Mouse (Mus musculus) ES-E14 (cell line): ENCODE results near the gene Syt12. TPM values are rescaled to one million over a fixed set of nuclear protein-coding genes. Genes with fewer than 3 reads are reported as not detected.

Experiments
- DNase-seq: peaks from one replicate; pipeline ENCODE4 v3.0.0-alpha.2; 2013; ENCODE audit warnings: low read depth, low spot score
- H3K27ac ChIP-seq: 2 replicates; pipeline ENCODE4 v1.5.1; 2012; ENCODE audit warnings: low read depth, mild to moderate bottlenecking, low read length, moderate library complexity, mixed read lengths; ENCODE audit not compliant: poor library complexity, insufficient read depth, severe bottlenecking
- H3K36me3 ChIP-seq: 2 replicates; pipeline ENCODE4 v1.6.1; 2012; ENCODE audit warnings: mild to moderate bottlenecking, low read length, moderate library complexity, mixed read lengths; ENCODE audit not compliant: control insufficient read depth, poor library complexity, insufficient read depth, severe bottlenecking
- H3K4me1 ChIP-seq, 2 experiments: fragments of 150-350 bp in 1 of 2; sonication (generic) in 1 of 2; 2 replicates each; pipeline ENCODE4 v1.6.1; 2012; ENCODE audit warnings: low read length in 2 of 2, mild to moderate bottlenecking in 1 of 2, mixed read lengths in 1 of 2; ENCODE audit not compliant: control insufficient read depth in 2 of 2, insufficient read depth in 2 of 2, poor library complexity in 1 of 2
- H3K4me3 ChIP-seq, 2 experiments: fragments of 150-350 bp in 1 of 2; sonication (generic) in 1 of 2; 2 replicates each; pipeline ENCODE4 v1.5.1; 2012; ENCODE audit warnings: low read length in 2 of 2, low read depth in 1 of 2, mild to moderate bottlenecking in 1 of 2, mixed read lengths in 1 of 2; ENCODE audit not compliant: insufficient read depth in 1 of 2, poor library complexity in 1 of 2, severe bottlenecking in 1 of 2
- H3K9ac ChIP-seq: 2 replicates; pipeline ENCODE4 v1.6.1; 2012; ENCODE audit warnings: low read depth, mild to moderate bottlenecking, low read length, mixed read lengths; ENCODE audit not compliant: poor library complexity, insufficient read depth, severe bottlenecking
- H3K9me3 ChIP-seq: fragments of 150-350 bp; sonication (generic); 2 replicates; pipeline ENCODE4 v1.6.1; 2012; ENCODE audit warnings: low read depth, mild to moderate bottlenecking, low read length; ENCODE audit not compliant: control insufficient read depth, insufficient read depth
- CHD2 ChIP-seq: IDR thresholded peaks from 2 replicates; pipeline ENCODE4 v1.6.1; 2014; ENCODE audit warnings: mild to moderate bottlenecking, low read depth, low read length, inconsistent platforms
- HCFC1 ChIP-seq: IDR thresholded peaks from 2 replicates; pipeline ENCODE4 v1.6.1; 2012; ENCODE audit warnings: low read length, inconsistent platforms, borderline replicate concordance; ENCODE audit not compliant: insufficient read depth
- MAFK ChIP-seq: IDR thresholded peaks from 2 replicates; pipeline ENCODE4 v1.6.1; 2014; ENCODE audit warnings: mild to moderate bottlenecking, low read depth, low read length, inconsistent platforms; ENCODE audit not compliant: insufficient read depth
- ZC3H11A ChIP-seq: IDR thresholded peaks from 2 replicates; pipeline ENCODE4 v1.6.1; 2012; ENCODE audit warnings: low read depth, mild to moderate bottlenecking, inconsistent platforms, low read length, borderline replicate concordance
- ZNF384 ChIP-seq: IDR thresholded peaks from 2 replicates; pipeline ENCODE4 v1.6.1; 2012; ENCODE audit warnings: low read depth, low read length, inconsistent platforms
- in situ Hi-C, 2 experiments: fragments of 600-800 bp; cut with MboI; formaldehyde crosslinking; loops; one replicate each; pipeline ENCODE4 v1.15.1; 2025; ENCODE audit warnings: low sequenced_read_pairs in 2 of 2, inconsistent platforms in 1 of 2; ENCODE audit not compliant: unreplicated experiment in 2 of 2
- total RNA-seq: library from RNA; depleted of rRNA; stranded (reverse); fragments of 300-350 nt; gene quantifications from 2 replicates; pipeline ENCODE4 v1.2.3, GENCODE M21; 2012

The Syt12 gene
- total RNA-seq, 1 experiment, result 0.58 TPM

DNA sequence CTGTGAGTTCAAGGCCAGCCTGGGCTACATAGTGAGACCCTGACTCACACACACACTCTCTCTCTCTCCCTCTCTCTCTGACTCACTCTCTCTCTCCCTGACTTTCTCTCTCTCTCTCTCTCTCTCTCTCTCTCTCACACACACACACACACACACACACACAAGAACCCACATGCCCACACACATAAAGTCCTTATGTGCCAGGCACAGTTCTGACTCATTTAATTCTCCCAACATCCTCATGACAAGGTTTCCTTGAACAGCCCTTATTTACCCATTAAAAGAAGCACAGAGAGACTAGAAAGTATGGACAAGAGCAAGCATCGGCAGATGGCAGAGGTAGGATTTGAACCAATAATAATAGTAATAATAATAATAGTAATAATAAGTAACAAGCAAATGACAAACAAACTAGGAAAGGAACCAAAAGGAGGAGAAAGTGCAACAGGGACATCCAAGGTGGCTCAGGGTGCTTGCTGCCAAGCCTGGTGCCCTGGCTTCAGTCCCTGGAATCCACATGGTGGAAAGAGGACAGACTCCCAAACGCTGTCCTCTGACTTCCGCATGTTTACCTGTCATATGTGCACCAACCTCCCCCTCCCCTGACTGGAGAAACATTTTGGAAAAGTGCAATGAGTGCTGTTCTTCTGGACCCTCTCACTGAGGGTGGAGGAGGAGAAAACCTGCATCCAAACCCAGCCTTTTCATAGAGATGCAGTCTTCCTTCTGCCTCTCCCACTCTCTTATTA lies 5.0 kb upstream of the Syt12 start:
- H3K36me3 ChIP-seq, result no peaks in the 10 kb centered on the region
- no peak overlapping the region for H3K27ac ChIP-seq
- DNase-seq, result no peak
- H3K4me3 ChIP-seq, result no peak overlapping the region
- H3K4me1 ChIP-seq, result no peaks in the 10 kb centered on the region
- no peaks in the 10 kb centered on the region for H3K9me3 ChIP-seq
- in situ Hi-C loops, result no loop called here
- no peak overlapping the region for H3K9ac ChIP-seq
- TF ChIP-seq ZC3H11A (no peak), CHD2 (no peak), MAFK (no peak), HCFC1 (no peak), ZNF384 (no peak)

DNA sequence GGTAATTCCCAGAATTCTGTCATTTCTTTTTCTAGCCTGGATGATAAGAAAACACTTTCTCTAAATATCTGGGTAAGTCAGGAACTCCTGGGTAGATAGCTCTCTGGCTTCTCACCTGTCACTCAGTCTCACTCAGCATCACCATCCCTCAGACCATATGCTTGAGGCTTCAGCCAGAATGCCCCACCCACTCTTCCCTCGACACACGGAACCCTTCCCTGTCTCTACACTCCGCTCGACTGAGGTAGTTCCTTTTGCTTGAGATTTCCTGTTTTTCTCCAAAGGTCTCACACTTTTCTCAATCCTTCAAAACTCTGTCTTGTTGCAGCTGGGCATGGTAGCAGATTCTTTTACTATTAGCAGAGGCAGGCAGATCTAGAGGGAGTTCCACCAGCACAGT lies 4.1 kb upstream of the Syt12 start:
- Histone ChIP-seq H3K9me3 (no peaks in the 10 kb centered on the region), H3K4me1 (peaks cover 0 to 2% of the 10 kb centered on the region in 2 experiments; a peak in 1 of 4 replicates), H3K27ac (no peak overlapping the region), H3K4me3 (no peak overlapping the region), H3K9ac (no peak overlapping the region), H3K36me3 (no peaks in the 10 kb centered on the region)
- in situ Hi-C loops, result no loop called here
- DNase-seq, result no peak
- TF ChIP-seq HCFC1, result no peak
- no peak for TF ChIP-seq ZNF384
- TF ChIP-seq MAFK, result no peak
- no peak for TF ChIP-seq ZC3H11A
- no peak for TF ChIP-seq CHD2

DNA sequence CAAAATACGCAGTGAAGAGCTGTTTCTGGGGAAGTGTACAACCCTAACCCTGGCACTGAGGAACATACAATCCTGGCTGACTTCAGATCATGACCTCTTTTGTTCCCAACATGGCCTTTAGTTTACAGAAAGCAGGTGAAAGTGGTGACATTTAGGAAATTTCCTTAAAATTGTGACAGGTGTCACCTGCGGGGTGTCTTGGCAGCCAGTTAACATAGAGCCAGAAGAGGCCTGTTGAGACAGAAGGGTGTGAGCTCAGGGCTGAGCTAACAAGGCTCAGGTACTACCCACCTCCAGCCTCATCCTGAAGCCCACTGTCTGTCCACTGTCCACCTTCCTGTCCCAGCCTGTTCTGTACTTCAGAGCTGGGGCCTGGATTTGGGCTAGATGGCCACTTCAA lies 2.8 kb upstream of the Syt12 start:
- H3K27ac ChIP-seq, result no peak overlapping the region
- in situ Hi-C loops, result no loop called here
- H3K9ac ChIP-seq, result no peak overlapping the region
- peaks cover 0 to 2% of the 10 kb centered on the region in 2 experiments; a peak in 1 of 4 replicates for H3K4me1 ChIP-seq
- no peak overlapping the region for H3K4me3 ChIP-seq
- TF ChIP-seq ZNF384, result no peak
- no peak for TF ChIP-seq MAFK
- TF ChIP-seq ZC3H11A, result no peak
- no peak for TF ChIP-seq HCFC1
- TF ChIP-seq CHD2, result no peak
- H3K9me3 ChIP-seq, result no peaks in the 10 kb centered on the region
- H3K36me3 ChIP-seq, result no peaks in the 10 kb centered on the region
- no peak for DNase-seq

DNA sequence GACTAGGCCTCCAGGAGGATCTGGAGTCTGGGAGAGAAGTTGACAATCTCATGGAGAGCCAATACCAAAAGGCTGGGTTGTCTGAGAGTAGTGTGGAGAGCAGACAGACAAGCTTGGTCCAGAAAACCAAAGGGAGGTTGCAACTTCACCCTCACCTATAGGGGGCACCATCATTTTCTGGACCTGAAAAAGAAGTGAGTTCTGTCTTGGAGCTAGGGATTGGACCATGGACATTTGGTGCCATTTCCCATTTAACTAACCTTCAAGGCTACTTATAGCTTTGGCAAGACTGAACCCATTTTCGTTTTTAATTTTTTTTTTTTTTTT lies 906 bp upstream of the Syt12 start:
- H3K9ac ChIP-seq, result no peak overlapping the region
- peak; percentile 60 for DNase-seq
- H3K4me3 ChIP-seq, result no peak overlapping the region
- TF ChIP-seq CHD2 (no peak), ZNF384 (0 out of 2 replicates have a peak, but pooled peaks have one; percentile 59)
- H3K27ac ChIP-seq, result no peak overlapping the region
- in situ Hi-C loops, result no loop called here
- H3K9me3 ChIP-seq, result no peaks in the 10 kb centered on the region
- peaks cover 0 to 2% of the 10 kb centered on the region in 2 experiments; a peak in 1 of 4 replicates for H3K4me1 ChIP-seq
- H3K36me3 ChIP-seq, result no peaks in the 10 kb centered on the region

DNA sequence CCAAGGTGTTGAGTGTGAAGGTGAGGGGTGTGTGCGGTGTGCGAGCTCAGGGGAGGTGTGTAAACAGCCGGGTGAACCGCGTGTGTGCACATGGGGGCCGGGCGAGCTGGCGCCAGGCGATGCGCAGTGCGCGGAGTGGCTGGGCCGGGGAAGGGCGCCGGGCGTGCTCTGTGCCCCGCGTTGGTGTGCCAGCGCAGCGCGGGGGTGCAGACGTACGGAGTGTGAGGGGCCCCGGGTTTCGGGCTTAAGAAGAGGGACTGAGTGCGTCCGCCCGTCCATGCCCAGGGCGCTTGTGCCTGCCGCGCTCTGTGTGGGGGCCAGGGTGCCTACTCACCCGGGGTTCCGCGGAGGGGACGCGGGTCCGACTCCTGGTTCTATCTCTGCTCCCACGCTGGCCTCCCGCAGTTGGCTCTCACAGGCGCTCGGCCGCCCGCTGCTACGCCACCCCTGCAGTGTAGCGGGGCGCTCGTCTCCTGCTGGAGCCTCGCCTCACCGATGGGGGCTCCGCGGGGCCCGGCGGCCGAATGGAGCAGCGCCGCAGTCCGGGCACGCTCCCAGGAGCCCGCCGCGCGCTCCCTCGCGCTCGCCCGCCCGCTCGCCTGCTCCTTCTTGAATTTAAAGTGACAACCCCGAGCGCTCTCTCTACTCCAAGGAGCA lies 518 bp downstream of the Syt12 start:
- Histone ChIP-seq H3K9me3 (no peaks in the 10 kb centered on the region), H3K4me3 (peak overlapping the region; percentile 71 to 81), H3K36me3 (no peaks in the 10 kb centered on the region), H3K9ac (peak overlapping the region; percentile 71), H3K27ac (no peak overlapping the region), H3K4me1 (peaks cover 0 to 2% of the 10 kb centered on the region in 2 experiments; a peak in 1 of 4 replicates)
- in situ Hi-C loops, result no loop called here
- no peak for TF ChIP-seq ZNF384
- TF ChIP-seq MAFK, result no peak
- TF ChIP-seq HCFC1, result no peak
- no peak for TF ChIP-seq CHD2
- no peak for TF ChIP-seq ZC3H11A
- DNase-seq, result peak; percentile 22
